Mouse (Mus musculus) telencephalon, adult 2 months (tissue): ENCODE data around the gene Izumo2.

ENCODE experiments used
- DNase-seq: peaks from one replicate; pipeline ENCODE4 v3.0.0-alpha.2; 2011; ENCODE audit warnings: low read depth, low spot score

Gene Izumo2

GRCm38 (mm10) chr7:44760366-44760765, 51.8 kb downstream of the Izumo2 start:
- no peak for DNase-seq

DNA sequence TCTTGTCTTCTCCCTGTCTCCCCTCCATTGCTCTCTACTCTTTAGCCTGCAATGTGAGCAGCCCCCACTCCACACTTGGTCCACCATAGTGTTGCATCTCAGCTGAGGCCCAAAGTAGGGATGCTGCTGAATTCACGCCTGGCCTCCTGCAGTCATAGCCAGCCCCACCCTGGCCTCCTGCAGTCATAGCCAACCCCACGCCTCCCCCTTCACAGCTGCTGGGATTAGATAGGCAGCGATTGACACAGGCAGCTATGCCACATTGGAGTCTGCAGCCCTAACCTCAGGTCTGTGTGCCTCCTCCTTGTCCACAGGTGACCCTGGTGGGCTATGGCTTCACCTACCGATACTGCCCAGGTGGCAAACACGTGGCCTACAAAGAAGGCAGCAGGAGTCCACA, 59.6 kb downstream of the Izumo2 start:
- no peak for DNase-seq
